Mouse (Mus musculus) liver, embryonic 14.5 days (tissue): ENCODE measurements around the gene Gm45785.

ENCODE experiments used
- CTCF ChIP-seq: IDR thresholded peaks from 2 replicates; pipeline ENCODE4 v1.5.1; 2016; ENCODE audit warnings: antibody characterized with exemption, low read depth, control low read depth
- EP300 ChIP-seq: IDR thresholded peaks from 2 replicates; pipeline ENCODE4 v1.6.1; 2016; ENCODE audit warnings: antibody characterized with exemption, low read depth

DNA sequence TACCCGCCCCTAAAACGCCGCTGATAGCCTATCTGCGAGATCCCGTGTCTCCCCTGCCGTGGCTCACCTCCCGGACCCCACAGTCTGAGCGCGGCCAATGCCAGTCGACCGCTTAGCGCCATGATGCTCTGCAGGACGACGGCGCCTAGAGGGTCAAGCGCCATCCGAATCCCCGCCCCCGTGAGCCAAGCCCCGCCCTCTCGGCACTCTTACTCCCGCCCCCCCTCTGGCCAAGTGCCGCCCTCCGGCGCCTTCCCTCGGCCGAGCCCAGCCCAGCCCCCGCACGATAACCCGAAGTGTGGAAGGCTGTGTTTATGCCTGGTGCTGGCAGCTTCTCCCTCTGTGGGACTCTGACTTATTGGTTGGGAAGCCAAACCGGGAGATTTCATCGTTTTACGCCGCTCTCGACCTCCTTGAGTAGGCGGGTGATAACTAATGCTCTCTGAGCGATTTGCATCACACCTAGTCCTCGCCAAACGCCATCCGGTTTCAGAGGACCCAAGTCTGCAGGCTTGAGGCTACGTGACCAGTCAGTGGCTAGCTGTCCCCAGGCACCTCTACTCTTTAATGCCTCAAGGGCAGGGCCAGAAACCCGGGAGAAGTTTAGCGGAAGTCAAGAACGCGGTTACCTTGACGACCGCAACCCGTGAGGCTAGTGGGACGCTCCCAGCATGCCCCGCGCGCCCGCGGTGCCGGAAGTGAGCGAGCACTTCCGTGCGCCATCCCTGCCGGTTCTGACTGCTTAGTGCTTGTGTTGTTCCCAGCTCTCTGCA is 25.8 kb upstream of the Gm45785 start, which contains the start of the genes Psmd13 and Sirt3:
- TF ChIP-seq CTCF (no peak), EP300 (no peak)
